Mouse (Mus musculus) layer of hippocampus, adult 9-11 months (tissue): ENCODE data around the gene Gm28053.

Experiments used
- DNase-seq: peaks from one replicate; pipeline ENCODE4 v3.0.0; 2022

Gene Gm28053

GRCm38 (mm10) chr6:48742422-48743351 lies 24.3 kb downstream of the Gm28053 start:
- no peak for DNase-seq

GRCm38 (mm10) chr6:48745490-48745889 lies 27.1 kb downstream of the Gm28053 start:
- no peak for DNase-seq

- DNase-seq, result no peak
Observed at GRCm38 (mm10) chr6:48745959-48746889, 27.8 kb downstream of the Gm28053 start, which contains the start of gene Gimap5. Gimap5 (plus strand) TSS chr6:48746197.

GRCm38 (mm10) chr6:48747091-48747966 lies 28.9 kb downstream of the Gm28053 start:
- DNase-seq, result no peak

- DNase-seq, result no peak
Observed at GRCm38 (mm10) chr6:48763567-48764270, 45.3 kb downstream of the Gm28053 start.

- DNase-seq, result no peak
Observed at GRCm38 (mm10) chr6:48764496-48764895, 46.1 kb downstream of the Gm28053 start.

- no peak for DNase-seq
Observed at GRCm38 (mm10) chr6:48768178-48768869, 49.9 kb downstream of the Gm28053 start.

GRCm38 (mm10) chr6:48768933-48769332 lies 50.5 kb downstream of the Gm28053 start:
- no peak for DNase-seq

GRCm38 (mm10) chr6:48770696-48771095 lies 52.3 kb downstream of the Gm28053 start, which contains the start of gene Gimap3:
Gimap3 (minus strand) TSS chr6:48770851.
- DNase-seq, result no peak

- DNase-seq, result peak; percentile 36
Observed at GRCm38 (mm10) chr6:48772030-48772429, 53.6 kb downstream of the Gm28053 start.

- DNase-seq, result no peak
Observed at GRCm38 (mm10) chr6:48784406-48784805, 66.0 kb downstream of the Gm28053 start.

GRCm38 (mm10) chr6:48785189-48785588 lies 66.8 kb downstream of the Gm28053 start:
- no peak for DNase-seq

- no peak for DNase-seq
Observed at GRCm38 (mm10) chr6:48785601-48786000, 67.2 kb downstream of the Gm28053 start.

- no peak for DNase-seq
Observed at GRCm38 (mm10) chr6:48787867-48788266, 69.5 kb downstream of the Gm28053 start.

- DNase-seq, result no peak
Observed at GRCm38 (mm10) chr6:48801897-48802296, 83.5 kb downstream of the Gm28053 start.
